Mouse (Mus musculus) NIH3T3 (cell line): Measurements from ENCODE around the gene Ppp5c.

ENCODE experiments used
- DNase-seq: peaks from one replicate; pipeline ENCODE4 v3.0.0-alpha.2; 2012; ENCODE audit warnings: low read depth

Gene Ppp5c

GRCm38 (mm10) chr7:17017036-17017435, 10.7 kb downstream of the Ppp5c start:
- peak; percentile 100 for DNase-seq

- DNase-seq = no peak
Measured at GRCm38 (mm10) chr7:17015381-17015780, 12.3 kb downstream of the Ppp5c start.

- no peak for DNase-seq
Measured at GRCm38 (mm10) chr7:17011909-17012590, 15.7 kb downstream of the Ppp5c start.

GRCm38 (mm10) chr7:17010010-17010347, 17.7 kb downstream of the Ppp5c start:
- DNase-seq = peak; percentile 16

- DNase-seq = no peak
Measured at GRCm38 (mm10) chr7:17009326-17010009, 18.3 kb downstream of the Ppp5c start.

- peak; percentile 66 for DNase-seq
Measured at GRCm38 (mm10) chr7:17007300-17007699, 20.4 kb downstream of the Ppp5c start.

GRCm38 (mm10) chr7:17004716-17005115, 23.0 kb downstream of the Ppp5c start:
- DNase-seq = no peak

GRCm38 (mm10) chr7:17003230-17003960, 24.3 kb downstream of the Ppp5c start:
- DNase-seq = peak; percentile 83

GRCm38 (mm10) chr7:17002375-17003195, 25.1 kb downstream of the Ppp5c start:
- peak; percentile 93 for DNase-seq

GRCm38 (mm10) chr7:16999650-17000049, 28.1 kb downstream of the Ppp5c start:
- peak; percentile 88 for DNase-seq

- DNase-seq = no peak
Measured at GRCm38 (mm10) chr7:16999233-16999632, 28.5 kb downstream of the Ppp5c start.

- no peak for DNase-seq
Measured at GRCm38 (mm10) chr7:16995345-16995744, 32.4 kb downstream of the Ppp5c start.

- no peak for DNase-seq
Measured at GRCm38 (mm10) chr7:16994400-16994799, 33.3 kb downstream of the Ppp5c start.

GRCm38 (mm10) chr7:16993651-16994399, 33.9 kb downstream of the Ppp5c start:
- DNase-seq = peak; percentile 66

GRCm38 (mm10) chr7:16992451-16992807, 35.3 kb downstream of the Ppp5c start, which contains the start of gene Ccdc8:
Gene Ccdc8 (plus strand): TSS chr7:16992708.
- DNase-seq = no peak

- DNase-seq = peak; percentile 20
Measured at GRCm38 (mm10) chr7:16991681-16992450, 35.9 kb downstream of the Ppp5c start.

- DNase-seq = no peak
Measured at GRCm38 (mm10) chr7:16990006-16990744, 37.5 kb downstream of the Ppp5c start.

- DNase-seq = peak; percentile 57
Measured at GRCm38 (mm10) chr7:16988405-16988804, 39.3 kb downstream of the Ppp5c start.

GRCm38 (mm10) chr7:16987541-16988149, 40.1 kb downstream of the Ppp5c start:
- no peak for DNase-seq
